Mouse (Mus musculus) thymus, adult 2 months (tissue): ENCODE data around the gene Tub.

Source experiments
- CTCF ChIP-seq: fragments of 200-500 bp; IDR thresholded peaks from 2 replicates; pipeline ENCODE4 v1.5.1; 2012; ENCODE audit warnings: mild to moderate bottlenecking, control low read depth, low read length, moderate library complexity, borderline replicate concordance; ENCODE audit not compliant: control insufficient read depth, poor library complexity, insufficient read depth; ENCODE audit errors: extremely low read depth
- POLR2A ChIP-seq: fragments of 200-500 bp; IDR thresholded peaks from 2 replicates; pipeline ENCODE4 v1.6.1; 2012; ENCODE audit warnings: mild to moderate bottlenecking, low read length, control low read depth, moderate library complexity; ENCODE audit not compliant: control insufficient read depth, poor library complexity, insufficient read depth; ENCODE audit errors: extremely low read depth

DNA sequence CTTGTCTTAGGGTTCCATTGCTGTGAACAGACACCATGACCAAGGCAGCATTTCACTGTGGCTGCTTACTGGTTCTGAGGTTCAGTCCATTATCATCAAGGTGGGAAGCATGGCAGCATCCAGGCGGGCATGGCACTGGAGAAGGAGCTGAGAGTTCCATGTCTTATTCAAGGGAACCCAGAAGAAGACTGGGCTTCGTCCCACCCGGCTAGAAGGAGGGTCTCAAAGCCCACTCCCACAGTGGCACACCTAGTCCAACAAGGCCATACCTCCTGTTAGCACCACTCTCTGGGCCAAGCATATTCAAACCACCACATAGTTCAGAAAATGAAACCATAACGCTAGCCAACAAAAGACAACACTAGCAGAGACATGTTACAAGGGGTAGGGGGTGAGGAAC is 13.5 kb upstream of the Tub start:
- TF ChIP-seq POLR2A (no peak), CTCF (no peak)
